Mouse (Mus musculus) limb, embryonic 15.5 days (tissue): Measurements from ENCODE around the gene Mapkapk5. TPM values are rescaled to one million over a fixed set of nuclear protein-coding genes. Genes with fewer than 3 reads are reported as not detected.

Experiments used
- ATAC-seq: fragments of 200-750 bp; cut with Nextera tagmentation; 2 replicates; pipeline ENCODE4 v1.8.0; 2017; ENCODE audit warnings: low read depth, moderate TSS enrichment; ENCODE audit not compliant: insufficient number of reproducible peaks, low FRiP score, low TSS enrichment
- H3K27ac ChIP-seq: fragments of 300-500 bp; sonication (generic); 2 replicates; pipeline ENCODE4 v1.5.1; 2015; ENCODE audit warnings: moderate library complexity, mild to moderate bottlenecking, inconsistent platforms
- H3K27me3 ChIP-seq: fragments of 300-500 bp; sonication (generic); 2 replicates; pipeline ENCODE4 v1.6.1; 2015; ENCODE audit warnings: inconsistent platforms
- H3K36me3 ChIP-seq: fragments of 300-500 bp; sonication (generic); 2 replicates; pipeline ENCODE4 v1.6.1; 2015; ENCODE audit warnings: inconsistent platforms
- H3K4me1 ChIP-seq: fragments of 300-500 bp; sonication (generic); 2 replicates; pipeline ENCODE4 v1.6.1; 2015; ENCODE audit warnings: inconsistent platforms
- H3K4me2 ChIP-seq: fragments of 300-500 bp; sonication (generic); 2 replicates; pipeline ENCODE4 v1.6.1; 2015; ENCODE audit warnings: mild to moderate bottlenecking, inconsistent platforms
- H3K4me3 ChIP-seq: fragments of 300-500 bp; sonication (generic); 2 replicates; pipeline ENCODE4 v1.5.1; 2015; ENCODE audit warnings: mild to moderate bottlenecking, inconsistent platforms
- H3K9ac ChIP-seq: fragments of 300-500 bp; sonication (generic); 2 replicates; pipeline ENCODE4 v1.6.1; 2015; ENCODE audit warnings: inconsistent platforms
- H3K9me3 ChIP-seq: fragments of 300-500 bp; sonication (generic); 2 replicates; pipeline ENCODE4 v1.6.1; 2016; ENCODE audit warnings: inconsistent platforms
- WGBS: fragments of 180-500 bp; shearing (Covaris S2); methylation state at CpG from one replicate; pipeline ENCODE4 v1.1.7; 2015; 5-methylcytosine and 5-hydroxymethylcytosine counted together
- polyA plus RNA-seq: library from polyadenylated mRNA; unstranded; fragments of >200 nt; fragmentation: Nextera tagmentation; extraction: Ambion mirVana; gene quantifications from 2 replicates; pipeline ENCODE4 v1.2.1, GENCODE M21; 2015

Mapkapk5 gene
- polyA plus RNA-seq, 1 experiment from 2014 or later = 47.9 TPM

GRCm38 (mm10) chr5:121546530-121546895 lies 808 bp upstream of the Mapkapk5 start:
- Histone ChIP-seq H3K9ac (peak overlapping the region; percentile 99), H3K4me1 (peaks cover 21% of the 10 kb centered on the region), H3K27me3 (no peaks in the 10 kb centered on the region), H3K36me3 (no peaks in the 10 kb centered on the region), H3K4me3 (peak overlapping the region; percentile 98), H3K27ac (peak overlapping the region; percentile 96), H3K4me2 (peak overlapping the region; percentile 69), H3K9me3 (no peaks in the 10 kb centered on the region)
- ATAC-seq = no peak
- WGBS = 27% methylated on average over 6 of the region's 6 CpGs

- peak within 1 kb of the TSS; percentile 69 for H3K4me2 ChIP-seq
- ATAC-seq = peak; percentile 52
- WGBS = under 1% methylated on average over 65 of the region's 97 CpGs
- 0 out of 2 replicates have a peak, but pooled peaks cover 2% of the 10 kb centered on the region for H3K36me3 ChIP-seq
- H3K4me3 ChIP-seq = peak within 1 kb of the TSS; percentile 98
- no peaks in the 10 kb centered on the region for H3K27me3 ChIP-seq
- H3K27ac ChIP-seq = peak within 1 kb of the TSS; percentile 96
- H3K9ac ChIP-seq = peak within 1 kb of the TSS; percentile 99
- H3K4me1 ChIP-seq = peaks cover 21% of the 10 kb centered on the region
- no peaks in the 10 kb centered on the region for H3K9me3 ChIP-seq
These were observed 554 bp downstream of the Mapkapk5 start, which contains the start of the genes Adam1a and Gm42878 for GRCm38 (mm10) chr5:121544910-121545792. Gene Adam1a, minus strand, starts transcription at chr5:121545482. Gene Gm42878, minus strand, starts transcription at chr5:121545482.

GRCm38 (mm10) chr5:121543370-121543769 lies 2.3 kb downstream of the Mapkapk5 start:
- WGBS = 82% methylated on average over 3 of the region's 3 CpGs
- no peaks in the 10 kb centered on the region for H3K27me3 ChIP-seq
- H3K36me3 ChIP-seq = peaks cover 3% of the 10 kb centered on the region; the same call in 1 of the 2 replicates
- H3K4me2 ChIP-seq = no peak overlapping the region
- no peak overlapping the region for H3K27ac ChIP-seq
- ATAC-seq = no peak
- no peak overlapping the region for H3K4me3 ChIP-seq
- no peaks in the 10 kb centered on the region for H3K9me3 ChIP-seq
- H3K9ac ChIP-seq = no peak overlapping the region
- H3K4me1 ChIP-seq = peaks cover 21% of the 10 kb centered on the region

- whole genome bisulfite sequencing = 80% methylated on average over 7 of the region's 7 CpGs
- Histone ChIP-seq H3K36me3 (peaks cover 23% of the 10 kb centered on the region), H3K9me3 (no peaks in the 10 kb centered on the region), H3K4me3 (no peak overlapping the region), H3K9ac (no peak overlapping the region), H3K4me1 (peaks cover 17% of the 10 kb centered on the region), H3K27me3 (no peaks in the 10 kb centered on the region), H3K27ac (no peak overlapping the region), H3K4me2 (no peak overlapping the region)
- ATAC-seq = no peak
These were observed 4.5 kb downstream of the Mapkapk5 start for GRCm38 (mm10) chr5:121541235-121541634.

- no peaks in the 10 kb centered on the region for H3K27me3 ChIP-seq
These were observed 5.6 kb downstream of the Mapkapk5 start for GRCm38 (mm10) chr5:121540066-121540465.

GRCm38 (mm10) chr5:121537588-121537987 lies 8.1 kb downstream of the Mapkapk5 start:
- Histone ChIP-seq H3K9ac (no peak overlapping the region), H3K27me3 (no peaks in the 10 kb centered on the region), H3K4me2 (no peak overlapping the region), H3K9me3 (no peaks in the 10 kb centered on the region), H3K4me1 (no peaks in the 10 kb centered on the region; the same call in 1 of the 2 replicates), H3K27ac (no peak overlapping the region), H3K4me3 (no peak overlapping the region), H3K36me3 (peaks cover 56% of the 10 kb centered on the region)
- ATAC-seq = no peak
- WGBS = 75% methylated on average over 2 of the region's 2 CpGs

More at GRCm38 (mm10) chr5:121540066-121540465, 5.6 kb downstream of the Mapkapk5 start:
- H3K27ac ChIP-seq = no peak overlapping the region
- H3K9me3 ChIP-seq = no peaks in the 10 kb centered on the region
- H3K4me2 ChIP-seq = no peak overlapping the region
- 90% methylated on average over 5 of the region's 5 CpGs for WGBS
- peaks cover 17% of the 10 kb centered on the region for H3K4me1 ChIP-seq
- ATAC-seq = no peak
- no peak overlapping the region for H3K9ac ChIP-seq
- peaks cover 34% of the 10 kb centered on the region for H3K36me3 ChIP-seq
- no peak overlapping the region for H3K4me3 ChIP-seq

GRCm38 (mm10) chr5:121536921-121537555 lies 8.7 kb downstream of the Mapkapk5 start:
- Histone ChIP-seq H3K27me3 (no peaks in the 10 kb centered on the region), H3K36me3 (peaks cover 62% of the 10 kb centered on the region), H3K4me3 (no peak overlapping the region), H3K27ac (no peak overlapping the region), H3K9ac (no peak overlapping the region), H3K9me3 (no peaks in the 10 kb centered on the region), H3K4me1 (no peaks in the 10 kb centered on the region), H3K4me2 (no peak overlapping the region)
- no peak for ATAC-seq
- 78% methylated on average over 7 of the region's 7 CpGs for WGBS

- H3K4me3 ChIP-seq = no peak overlapping the region
- H3K27me3 ChIP-seq = no peaks in the 10 kb centered on the region
- H3K9ac ChIP-seq = no peak overlapping the region
- H3K4me2 ChIP-seq = no peak overlapping the region
- WGBS = 92% methylated on average over 3 of the region's 3 CpGs
- H3K36me3 ChIP-seq = peaks cover 77% of the 10 kb centered on the region
- no peaks in the 10 kb centered on the region for H3K4me1 ChIP-seq
- H3K9me3 ChIP-seq = no peaks in the 10 kb centered on the region
- H3K27ac ChIP-seq = no peak overlapping the region
- ATAC-seq = no peak
These were observed 10.6 kb downstream of the Mapkapk5 start for GRCm38 (mm10) chr5:121535116-121535515.

- H3K27me3 ChIP-seq = no peaks in the 10 kb centered on the region
- ATAC-seq = no peak
- 93% methylated on average over 5 of the region's 5 CpGs for WGBS
- H3K4me3 ChIP-seq = no peak overlapping the region
- no peaks in the 10 kb centered on the region for H3K9me3 ChIP-seq
- no peak overlapping the region for H3K4me2 ChIP-seq
- H3K36me3 ChIP-seq = peaks cover 82% of the 10 kb centered on the region
- H3K27ac ChIP-seq = no peak overlapping the region
- no peaks in the 10 kb centered on the region for H3K4me1 ChIP-seq
- H3K9ac ChIP-seq = no peak overlapping the region
These were observed 11.2 kb downstream of the Mapkapk5 start for GRCm38 (mm10) chr5:121534521-121534920.

- no peak overlapping the region for H3K9ac ChIP-seq
- H3K27ac ChIP-seq = no peak overlapping the region
- H3K4me1 ChIP-seq = no peaks in the 10 kb centered on the region
- peaks cover 82% of the 10 kb centered on the region for H3K36me3 ChIP-seq
- no peak for ATAC-seq
- H3K4me3 ChIP-seq = no peak overlapping the region
- no peak overlapping the region for H3K4me2 ChIP-seq
- no peaks in the 10 kb centered on the region for H3K9me3 ChIP-seq
- 82% methylated on average over 8 of the region's 8 CpGs for WGBS
- no peaks in the 10 kb centered on the region for H3K27me3 ChIP-seq
These were observed 18.7 kb downstream of the Mapkapk5 start for GRCm38 (mm10) chr5:121526961-121527360.

GRCm38 (mm10) chr5:121526526-121526925 lies 19.2 kb downstream of the Mapkapk5 start:
- no peak for ATAC-seq
- H3K36me3 ChIP-seq = peaks cover 83% of the 10 kb centered on the region
- H3K9ac ChIP-seq = no peak overlapping the region
- no peaks in the 10 kb centered on the region for H3K9me3 ChIP-seq
- no peak overlapping the region for H3K4me2 ChIP-seq
- WGBS = 81% methylated on average over 7 of the region's 7 CpGs
- no peak overlapping the region for H3K4me3 ChIP-seq
- H3K27me3 ChIP-seq = no peaks in the 10 kb centered on the region
- no peaks in the 10 kb centered on the region for H3K4me1 ChIP-seq
- no peak overlapping the region for H3K27ac ChIP-seq
